Mouse (Mus musculus): ENCODE measurements around the gene Ankrd53.
"Not testable (repeated sequence)": the region's sequence is repeated elsewhere in the genome, so short reads cannot be mapped to it uniquely, and the experiment has no call there.

Gene Ankrd53

GRCm38 (mm10) chr6:83766982-83767381 is 4.5 kb downstream of the Ankrd53 start:
- DNase-seq (ENCODE audit: low spot score in 2 of 2): peak; percentile 24 to 33

DNA sequence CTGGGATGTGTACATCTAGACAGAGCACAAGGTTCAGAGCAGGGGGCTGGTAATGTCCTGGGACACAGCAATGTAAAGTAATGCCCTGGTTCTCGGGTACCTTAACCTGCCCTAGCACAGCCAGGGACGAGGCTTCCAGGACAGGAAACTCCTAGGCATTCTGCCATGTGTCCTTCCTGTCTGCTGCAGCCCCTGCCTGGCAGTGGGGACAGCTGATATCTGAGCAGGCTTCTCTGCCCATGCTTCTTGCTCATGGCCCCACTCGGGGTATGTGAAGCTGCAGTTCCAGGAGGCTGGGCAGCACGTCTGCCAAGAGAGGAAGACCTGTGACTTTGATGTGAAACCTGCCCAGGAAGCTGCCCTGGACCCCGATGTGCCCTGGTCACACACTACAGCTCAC is 6.0 kb downstream of the Ankrd53 start:
- peak in 1 of 2 experiments; percentile 29 for DNase-seq (ENCODE audit: low spot score in 2 of 2)

DNA sequence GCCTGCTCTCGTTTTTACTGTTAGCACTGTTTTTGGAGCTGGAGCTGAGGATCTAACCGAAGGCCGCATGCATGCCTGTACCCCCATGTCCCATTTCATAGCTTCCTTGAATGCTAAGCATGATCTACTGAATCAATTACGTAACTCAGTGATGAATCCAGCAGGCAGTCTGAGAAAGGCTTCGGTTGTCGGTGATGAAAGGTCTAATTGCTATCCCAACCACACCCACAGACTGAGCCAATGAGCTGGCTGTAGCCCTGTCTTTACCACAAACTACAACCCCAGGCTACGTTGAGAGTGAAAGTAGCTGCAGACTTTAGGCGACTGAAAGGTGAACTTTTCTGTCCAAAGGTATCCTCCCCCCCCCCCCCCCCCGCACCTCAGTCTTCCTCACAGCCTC is 11.7 kb downstream of the Ankrd53 start:
- no peak for DNase-seq (ENCODE audit: low spot score in 2 of 2)

DNA sequence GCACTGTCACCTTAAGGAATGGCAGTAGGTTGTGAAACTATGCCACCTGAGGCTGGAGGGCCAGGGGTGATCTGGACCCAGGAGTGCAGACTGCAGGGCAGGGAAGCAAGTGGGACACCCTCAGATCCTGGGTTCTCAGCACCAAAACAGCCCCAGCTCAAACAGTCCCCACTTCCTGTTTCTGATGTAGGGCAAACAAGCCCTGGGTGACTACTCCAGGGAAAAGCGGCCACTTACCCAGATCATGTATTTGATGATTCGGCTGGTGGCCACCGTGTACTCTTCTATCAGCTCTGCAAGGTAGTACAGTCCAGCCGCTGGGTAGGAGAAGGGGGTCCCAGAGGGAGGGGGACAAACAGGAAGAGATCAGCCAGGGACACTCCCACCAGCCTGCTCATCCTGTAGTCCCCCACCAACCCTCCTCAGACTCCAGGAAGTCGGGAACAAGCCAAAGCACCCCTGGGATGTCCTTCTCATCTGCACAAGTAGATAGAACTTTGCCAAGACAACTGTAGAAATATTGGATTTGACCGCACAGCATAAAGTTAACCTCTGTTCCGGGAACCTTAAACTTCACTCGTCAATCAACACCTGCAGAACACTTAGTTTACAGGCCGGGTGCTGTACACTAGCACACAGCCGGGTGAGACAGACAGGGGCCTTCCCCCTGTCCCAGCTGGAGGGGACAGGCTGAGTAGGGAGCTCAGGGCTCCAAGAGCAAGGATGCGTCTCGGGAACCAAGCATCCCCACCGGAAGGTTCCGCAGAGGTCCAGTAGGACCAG is 12.5 kb downstream of the Ankrd53 start:
- peak in 1 of 2 experiments; percentile 24 for DNase-seq (ENCODE audit: low spot score in 2 of 2)

GRCm38 (mm10) chr6:83775638-83776293 is 13.3 kb downstream of the Ankrd53 start, which contains the start of gene Tex261:
TSS of gene Tex261 (minus strand) at chr6:83775813.
- DNase-seq (ENCODE audit: low spot score in 2 of 2): peak; percentile 89

GRCm38 (mm10) chr6:83778306-83778705 is 15.9 kb downstream of the Ankrd53 start:
- no peak for DNase-seq (ENCODE audit: low spot score in 2 of 2)

DNA sequence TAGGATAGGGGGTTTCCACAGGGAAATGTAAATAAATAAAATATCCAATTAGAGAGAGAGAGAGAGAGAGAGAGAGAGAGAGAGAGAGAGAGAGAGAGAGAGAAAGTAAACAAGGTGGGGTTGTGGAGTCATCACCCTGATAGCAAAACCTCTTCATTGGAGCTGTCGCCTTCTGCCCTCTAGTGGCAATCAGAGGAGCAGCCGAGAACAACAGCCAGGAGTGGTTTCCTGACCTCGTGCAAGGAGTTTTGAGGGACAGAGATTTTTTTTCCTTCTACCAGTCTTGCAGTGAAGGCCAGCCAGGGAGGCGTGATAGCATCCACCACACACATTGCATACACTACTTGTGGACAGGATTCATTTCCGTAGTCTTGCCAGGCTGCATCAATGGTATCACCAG is 16.6 kb downstream of the Ankrd53 start:
- peak; percentile 45 to 53 for DNase-seq (ENCODE audit: low spot score in 2 of 2)

- no peak for DNase-seq (ENCODE audit: low spot score in 2 of 2)
These were observed 24.0 kb downstream of the Ankrd53 start for GRCm38 (mm10) chr6:83786426-83786825.

- DNase-seq (ENCODE audit: low spot score in 2 of 2): no peak
These were observed 26.1 kb downstream of the Ankrd53 start for GRCm38 (mm10) chr6:83788554-83788953.

- not testable (repeated sequence) for DNase-seq (ENCODE audit: low spot score in 2 of 2)
These were observed 28.1 kb downstream of the Ankrd53 start for GRCm38 (mm10) chr6:83790533-83790932.

- DNase-seq (ENCODE audit: low spot score in 2 of 2): no peak
These were observed 28.9 kb downstream of the Ankrd53 start for GRCm38 (mm10) chr6:83791251-83791890.

GRCm38 (mm10) chr6:83794760-83795296 is 32.4 kb downstream of the Ankrd53 start, which contains the start of gene Nagk:
TSS of gene Nagk (plus strand) at chr6:83794982.
- peak; percentile 93 to 95 for DNase-seq (ENCODE audit: low spot score in 2 of 2)

DNA sequence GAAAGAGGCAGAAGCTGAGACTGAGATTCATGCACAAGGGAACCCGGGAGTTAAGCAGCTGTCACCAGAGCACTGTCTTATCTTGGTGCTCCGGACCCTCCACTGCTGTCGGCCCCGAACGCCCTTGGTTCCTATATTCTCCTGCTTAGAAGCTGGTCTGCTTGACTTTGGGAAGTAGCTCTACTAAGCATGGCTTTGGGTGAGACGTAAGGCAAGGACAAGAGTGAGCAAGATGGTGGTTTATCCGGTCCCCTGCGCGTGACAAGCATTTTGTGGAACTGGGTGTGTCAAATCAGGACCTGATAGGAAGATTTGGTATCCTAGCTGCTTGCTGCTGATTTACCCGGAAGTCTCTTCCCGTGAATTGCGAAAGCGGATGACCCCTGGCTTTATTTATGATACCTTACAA is 33.1 kb downstream of the Ankrd53 start:
- peak; percentile 31 to 36 for DNase-seq (ENCODE audit: low spot score in 2 of 2)

DNA sequence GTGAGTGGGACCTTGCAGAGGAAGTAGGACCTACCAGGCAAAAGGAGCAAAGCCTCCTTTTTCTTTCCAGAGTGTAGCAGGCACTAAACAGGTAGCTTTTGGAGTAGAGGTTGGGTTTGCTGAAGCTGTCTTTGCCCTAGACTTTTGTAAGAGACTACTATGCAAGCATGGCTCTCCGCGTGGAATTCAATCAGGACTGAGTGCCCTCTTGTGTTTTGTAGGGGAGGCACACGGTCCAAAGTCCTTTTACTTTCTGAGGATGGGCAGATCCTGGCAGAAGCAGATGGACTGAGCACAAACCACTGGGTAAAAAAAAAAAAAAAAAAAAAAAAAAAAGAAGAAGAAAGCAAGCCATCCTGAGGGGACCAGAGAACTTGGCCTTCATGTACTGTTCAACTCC is 34.2 kb downstream of the Ankrd53 start:
- no peak for DNase-seq (ENCODE audit: low spot score in 2 of 2)

DNA sequence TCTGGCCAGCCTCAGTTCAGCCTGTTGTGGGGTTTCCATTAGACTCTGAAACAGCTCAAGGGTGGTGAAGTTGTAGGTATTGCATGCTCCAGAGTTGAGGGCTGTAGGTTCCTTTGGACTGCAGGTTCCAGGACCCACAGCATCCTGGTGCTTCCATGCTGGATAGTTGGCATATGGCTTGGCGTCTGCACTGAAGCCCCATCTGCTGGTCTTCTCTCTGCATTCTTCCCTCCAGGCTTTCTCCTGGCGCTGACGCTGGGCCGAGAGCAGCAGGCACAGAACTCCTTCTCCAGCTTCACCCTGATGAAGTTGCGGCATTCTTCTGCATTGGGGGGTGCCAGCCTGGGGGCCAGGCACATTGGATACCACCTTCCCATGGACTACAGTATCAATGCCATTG is 39.6 kb downstream of the Ankrd53 start:
- DNase-seq (ENCODE audit: low spot score in 2 of 2): no peak

DNA sequence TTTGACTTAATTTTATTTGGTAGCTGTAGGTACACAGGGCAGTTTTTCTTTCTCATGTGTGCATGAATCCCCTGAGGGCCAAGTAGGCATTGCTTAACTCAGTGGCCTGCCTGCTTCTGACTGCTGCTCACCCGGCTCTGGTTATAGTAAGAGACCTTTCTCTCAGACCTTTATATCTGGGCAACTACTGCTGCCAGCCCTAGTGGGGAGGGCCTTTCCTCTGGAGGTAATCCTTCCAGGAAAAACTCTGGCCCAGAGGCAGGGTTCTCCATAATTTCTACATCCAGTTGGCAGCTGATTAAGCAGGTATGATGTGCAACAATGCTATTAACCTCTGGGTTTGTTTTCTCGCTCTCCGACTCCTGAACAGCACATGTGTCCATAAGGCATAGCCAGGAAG is 40.4 kb downstream of the Ankrd53 start:
- no peak for DNase-seq (ENCODE audit: low spot score in 2 of 2)

- no peak for DNase-seq (ENCODE audit: low spot score in 2 of 2)
These were observed 53.4 kb downstream of the Ankrd53 start for GRCm38 (mm10) chr6:83815801-83816200.
